Mouse (Mus musculus): ENCODE measurements at regions not wholly inside any gene's neighbourhood (a gene's known extent, or its start where the extent isn't known, plus 50 kb on each side); places are given as distances from the start of the nearest gene placed in this dataset.

GRCm38 (mm10) chr7:128910134-128910533, 165.4 kb downstream of the Sec23ip start:
- TF ChIP-seq EP300 (IDR thresholded peaks at IDR 0.05; ENCODE audit: low read depth), result no peak
- TF ChIP-seq CTCF (IDR thresholded peaks at IDR 0.05; ENCODE audit: low read depth), result no peak
